Mouse (Mus musculus): ENCODE measurements at regions not wholly inside any gene's neighbourhood (a gene's known extent, or its start where the extent isn't known, plus 50 kb on each side); places are given as distances from the start of the nearest gene placed in this dataset.

DNA sequence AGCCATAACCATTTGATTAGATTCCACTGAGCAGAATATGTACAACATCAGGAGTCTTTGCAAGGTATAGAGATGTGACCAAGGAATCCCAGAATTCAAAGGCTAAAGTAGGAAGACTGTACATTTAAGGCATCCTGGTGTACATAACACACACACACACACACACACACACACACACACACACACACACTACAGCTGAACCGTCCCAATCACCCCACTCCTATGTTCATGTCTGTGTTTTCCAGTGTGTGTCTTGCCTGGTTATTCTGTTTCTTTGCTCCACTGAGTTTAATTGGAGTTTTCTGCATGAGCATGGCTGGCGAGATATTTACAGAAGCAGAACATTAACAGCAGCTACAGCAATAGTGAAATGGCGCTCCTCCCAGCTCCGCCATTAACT is 172.3 kb upstream of the Plekha5 start:
- TF ChIP-seq POLR2A (IDR thresholded peaks at IDR 0.05; ENCODE audit: borderline replicate concordance, low read depth, low read length) (no peak), CTCF (IDR thresholded peaks at IDR 0.05; ENCODE audit: low read depth, low read length) (no peak)

Data from bone marrow macrophage, adult 2 months (primary cell).